Mouse (Mus musculus): Measurements from ENCODE around the gene Nod2. TPM values are rescaled to one million over a fixed set of nuclear protein-coding genes. Genes with fewer than 3 reads are reported as not detected.
"Not testable (repeated sequence)": the region's sequence is repeated elsewhere in the genome, so short reads cannot be mapped to it uniquely, and the experiment has no call there.

Gene Nod2
- polyA plus RNA-seq, 1 experiment from 2014 or later: 0.18 TPM

- no peak overlapping the region for H3K27ac ChIP-seq
- H3K36me3 ChIP-seq (replicated peaks): no peaks in the 10 kb centered on the region
- H3K4me1 ChIP-seq: no peaks in the 10 kb centered on the region
- no peaks in the 10 kb centered on the region for H3K27me3 ChIP-seq (replicated peaks)
- no peak for ATAC-seq (replicated peaks)
- H3K9ac ChIP-seq: no peak overlapping the region
- H3K4me2 ChIP-seq: no peak overlapping the region
- H3K9me3 ChIP-seq: no peaks in the 10 kb centered on the region
- no peak overlapping the region for H3K4me3 ChIP-seq
- WGBS: 67% methylated on average over 9 of the region's 9 CpGs
Observed at GRCm38 (mm10) chr8:88637092-88638000, 9.8 kb upstream of the Nod2 start.

- H3K4me3 ChIP-seq: no peak overlapping the region
- no peak overlapping the region for H3K4me2 ChIP-seq
- over 99% methylated on average over 3 of the region's 3 CpGs for WGBS
- H3K9me3 ChIP-seq: no peaks in the 10 kb centered on the region
- H3K4me1 ChIP-seq: no peaks in the 10 kb centered on the region
- H3K9ac ChIP-seq: no peak overlapping the region
- H3K27me3 ChIP-seq (replicated peaks): no peaks in the 10 kb centered on the region
- ATAC-seq (replicated peaks): no peak
- no peaks in the 10 kb centered on the region for H3K36me3 ChIP-seq (replicated peaks)
- no peak overlapping the region for H3K27ac ChIP-seq
Observed at GRCm38 (mm10) chr8:88638908-88639307, 8.2 kb upstream of the Nod2 start.

- WGBS: 60% methylated on average over 5 of the region's 5 CpGs
- Histone ChIP-seq H3K36me3 (replicated peaks) (no peaks in the 10 kb centered on the region), H3K27me3 (replicated peaks) (no peaks in the 10 kb centered on the region; the same call in 1 of the 2 replicates), H3K4me2 (no peak overlapping the region), H3K4me3 (no peak overlapping the region), H3K27ac (no peak overlapping the region), H3K9ac (no peak overlapping the region), H3K9me3 (no peaks in the 10 kb centered on the region), H3K4me1 (peaks cover 12% of the 10 kb centered on the region)
- no peak for ATAC-seq (replicated peaks)
Observed at GRCm38 (mm10) chr8:88642734-88643564, 4.2 kb upstream of the Nod2 start.

- peaks cover 12% of the 10 kb centered on the region for H3K4me1 ChIP-seq
- H3K9me3 ChIP-seq: no peaks in the 10 kb centered on the region
- H3K9ac ChIP-seq: no peak overlapping the region
- H3K27me3 ChIP-seq (replicated peaks): no peaks in the 10 kb centered on the region; the same call in 1 of the 2 replicates
- no peak overlapping the region for H3K27ac ChIP-seq
- H3K36me3 ChIP-seq (replicated peaks): no peaks in the 10 kb centered on the region
- no peak overlapping the region for H3K4me3 ChIP-seq
- no peak for ATAC-seq (replicated peaks)
- no peak overlapping the region for H3K4me2 ChIP-seq
Observed at GRCm38 (mm10) chr8:88648322-88648721, 1.2 kb downstream of the Nod2 start.

- ATAC-seq (replicated peaks): no peak
- Histone ChIP-seq H3K36me3 (replicated peaks) (no peaks in the 10 kb centered on the region), H3K27ac (no peak overlapping the region), H3K4me1 (peaks cover 12% of the 10 kb centered on the region), H3K27me3 (replicated peaks) (no peaks in the 10 kb centered on the region; the same call in 1 of the 2 replicates), H3K4me2 (no peak overlapping the region), H3K9me3 (no peaks in the 10 kb centered on the region), H3K9ac (no peak overlapping the region), H3K4me3 (no peak overlapping the region)
- 81% methylated on average over 6 of the region's 6 CpGs for WGBS
Observed at GRCm38 (mm10) chr8:88650016-88650708, 3.0 kb downstream of the Nod2 start.

GRCm38 (mm10) chr8:88651122-88651521, 4.0 kb downstream of the Nod2 start:
- 71% methylated on average over 4 of the region's 4 CpGs for WGBS
- ATAC-seq (replicated peaks); H3K27me3 ChIP-seq (replicated peaks); H3K36me3 ChIP-seq (replicated peaks); H3K4me3 ChIP-seq; H3K4me2 ChIP-seq; H3K9me3 ChIP-seq; H3K9ac ChIP-seq; H3K27ac ChIP-seq: not testable (repeated sequence)
- peaks cover 12% of the 10 kb centered on the region for H3K4me1 ChIP-seq

- no peaks in the 10 kb centered on the region for H3K4me1 ChIP-seq
- H3K9ac ChIP-seq: no peak overlapping the region
- H3K36me3 ChIP-seq (replicated peaks): no peaks in the 10 kb centered on the region
- H3K27ac ChIP-seq: no peak overlapping the region
- no peak for ATAC-seq (replicated peaks)
- no peak overlapping the region for H3K4me3 ChIP-seq
- no peaks in the 10 kb centered on the region for H3K27me3 ChIP-seq (replicated peaks)
- no peaks in the 10 kb centered on the region for H3K9me3 ChIP-seq
- no peak overlapping the region for H3K4me2 ChIP-seq
Observed at GRCm38 (mm10) chr8:88655334-88655733, 8.2 kb downstream of the Nod2 start.

- no peak overlapping the region for H3K4me3 ChIP-seq
- 69% methylated on average over 3 of the region's 3 CpGs for WGBS
- no peak for ATAC-seq (replicated peaks)
Observed at GRCm38 (mm10) chr8:88659873-88660272, 12.8 kb downstream of the Nod2 start.

GRCm38 (mm10) chr8:88662401-88662821, 15.3 kb downstream of the Nod2 start:
- Histone ChIP-seq H3K9ac (no peak overlapping the region), H3K4me1 (no peaks in the 10 kb centered on the region), H3K9me3 (no peaks in the 10 kb centered on the region), H3K27me3 (replicated peaks) (no peaks in the 10 kb centered on the region), H3K36me3 (replicated peaks) (no peaks in the 10 kb centered on the region), H3K27ac (no peak overlapping the region), H3K4me2 (no peak overlapping the region), H3K4me3 (no peak overlapping the region)
- ATAC-seq (replicated peaks): no peak
- 79% methylated on average over 6 of the region's 6 CpGs for WGBS

More at GRCm38 (mm10) chr8:88659873-88660272, 12.8 kb downstream of the Nod2 start:
- H3K27me3 ChIP-seq (replicated peaks): no peaks in the 10 kb centered on the region
- H3K36me3 ChIP-seq (replicated peaks): no peaks in the 10 kb centered on the region
- no peak overlapping the region for H3K27ac ChIP-seq
- no peak overlapping the region for H3K9ac ChIP-seq
- H3K9me3 ChIP-seq: no peaks in the 10 kb centered on the region
- H3K4me2 ChIP-seq: no peak overlapping the region
- H3K4me1 ChIP-seq: no peaks in the 10 kb centered on the region

- Histone ChIP-seq H3K27ac (no peak overlapping the region), H3K36me3 (replicated peaks) (no peaks in the 10 kb centered on the region), H3K4me2 (no peak overlapping the region), H3K4me3 (no peak overlapping the region), H3K4me1 (peaks cover 15% of the 10 kb centered on the region), H3K27me3 (replicated peaks) (no peaks in the 10 kb centered on the region), H3K9me3 (no peaks in the 10 kb centered on the region), H3K9ac (no peak overlapping the region)
- 77% methylated on average over 16 of the region's 16 CpGs for WGBS
- ATAC-seq (replicated peaks): no peak
Observed at GRCm38 (mm10) chr8:88664121-88664520, 17.0 kb downstream of the Nod2 start.

GRCm38 (mm10) chr8:88664947-88665346, 17.8 kb downstream of the Nod2 start:
- peaks cover 23% of the 10 kb centered on the region for H3K4me1 ChIP-seq
- no peak overlapping the region for H3K9ac ChIP-seq
- no peaks in the 10 kb centered on the region for H3K27me3 ChIP-seq (replicated peaks)
- no peaks in the 10 kb centered on the region for H3K36me3 ChIP-seq (replicated peaks)
- no peaks in the 10 kb centered on the region for H3K9me3 ChIP-seq
- no peak overlapping the region for H3K4me3 ChIP-seq
- ATAC-seq (replicated peaks): no peak
- no peak overlapping the region for H3K27ac ChIP-seq
- no peak overlapping the region for H3K4me2 ChIP-seq
- 76% methylated on average over 19 of the region's 19 CpGs for WGBS

- H3K9ac ChIP-seq: no peak overlapping the region
- WGBS: 86% methylated on average over 1 of the region's 1 CpGs
- ATAC-seq (replicated peaks): no peak
- no peaks in the 10 kb centered on the region for H3K27me3 ChIP-seq (replicated peaks)
- H3K36me3 ChIP-seq (replicated peaks): no peaks in the 10 kb centered on the region
- H3K4me3 ChIP-seq: no peak overlapping the region
- H3K27ac ChIP-seq: no peak overlapping the region
- no peak overlapping the region for H3K4me2 ChIP-seq
- H3K4me1 ChIP-seq: peaks cover 24% of the 10 kb centered on the region
- H3K9me3 ChIP-seq: no peaks in the 10 kb centered on the region
Observed at GRCm38 (mm10) chr8:88666435-88666834, 19.3 kb downstream of the Nod2 start.

Measured in midbrain, embryonic 15.5 days (tissue).